Mouse (Mus musculus): Measurements from ENCODE around the gene Arhgef25.

Gene Arhgef25

GRCm38 (mm10) chr10:127189651-127190381 lies at the start of gene Arhgef25:
Gene Arhgef25, minus strand, starts transcription at chr10:127190083.
- peak; percentile 37 for DNase-seq (ENCODE audit: low spot score)

- DNase-seq (ENCODE audit: low spot score) = no peak
Measured at GRCm38 (mm10) chr10:127238241-127238824, 48.5 kb upstream of the Arhgef25 start.

- no peak for DNase-seq (ENCODE audit: low spot score)
Measured at GRCm38 (mm10) chr10:127236541-127236940, 46.7 kb upstream of the Arhgef25 start.

- DNase-seq (ENCODE audit: low spot score) = no peak
Measured at GRCm38 (mm10) chr10:127233141-127233540, 43.3 kb upstream of the Arhgef25 start.

GRCm38 (mm10) chr10:127231741-127232140 lies 41.9 kb upstream of the Arhgef25 start:
- no peak for DNase-seq (ENCODE audit: low spot score)

GRCm38 (mm10) chr10:127230693-127231092 lies 40.8 kb upstream of the Arhgef25 start:
- no peak for DNase-seq (ENCODE audit: low spot score)

- no peak for DNase-seq (ENCODE audit: low spot score)
Measured at GRCm38 (mm10) chr10:127228897-127229296, 39.0 kb upstream of the Arhgef25 start.

- no peak for DNase-seq (ENCODE audit: low spot score)
Measured at GRCm38 (mm10) chr10:127227163-127227562, 37.3 kb upstream of the Arhgef25 start.

- peak; percentile 37 for DNase-seq (ENCODE audit: low spot score)
Measured at GRCm38 (mm10) chr10:127226318-127226895, 36.5 kb upstream of the Arhgef25 start.

- DNase-seq (ENCODE audit: low spot score) = no peak
Measured at GRCm38 (mm10) chr10:127225732-127226131, 35.8 kb upstream of the Arhgef25 start.

GRCm38 (mm10) chr10:127225213-127225612 lies 35.3 kb upstream of the Arhgef25 start:
- no peak for DNase-seq (ENCODE audit: low spot score)

GRCm38 (mm10) chr10:127218339-127218738 lies 28.5 kb upstream of the Arhgef25 start:
- no peak for DNase-seq (ENCODE audit: low spot score)

- no peak for DNase-seq (ENCODE audit: low spot score)
Measured at GRCm38 (mm10) chr10:127217177-127217576, 27.3 kb upstream of the Arhgef25 start.

GRCm38 (mm10) chr10:127216456-127216855 lies 26.6 kb upstream of the Arhgef25 start:
- no peak for DNase-seq (ENCODE audit: low spot score)

- no peak for DNase-seq (ENCODE audit: low spot score)
Measured at GRCm38 (mm10) chr10:127214422-127214803, 24.5 kb upstream of the Arhgef25 start.

GRCm38 (mm10) chr10:127213704-127214421 lies 24.0 kb upstream of the Arhgef25 start:
- no peak for DNase-seq (ENCODE audit: low spot score)

GRCm38 (mm10) chr10:127213272-127213671 lies 23.4 kb upstream of the Arhgef25 start:
- no peak for DNase-seq (ENCODE audit: low spot score)

GRCm38 (mm10) chr10:127211414-127211854 lies 21.6 kb upstream of the Arhgef25 start, which contains the start of gene Pip4k2c:
Gene Pip4k2c, minus strand, starts transcription at chr10:127211585.
- peak; percentile 88 for DNase-seq (ENCODE audit: low spot score)

- no peak for DNase-seq (ENCODE audit: low spot score)
Measured at GRCm38 (mm10) chr10:127210961-127211405, 21.1 kb upstream of the Arhgef25 start.

- DNase-seq (ENCODE audit: low spot score) = no peak
Measured at GRCm38 (mm10) chr10:127209928-127210570, 20.2 kb upstream of the Arhgef25 start.

- no peak for DNase-seq (ENCODE audit: low spot score)
Measured at GRCm38 (mm10) chr10:127208921-127209320, 19.0 kb upstream of the Arhgef25 start.

- DNase-seq (ENCODE audit: low spot score) = no peak
Measured at GRCm38 (mm10) chr10:127205373-127205772, 15.5 kb upstream of the Arhgef25 start.

Data from ovary, adult 18-20 months (tissue).